Mouse (Mus musculus): Measurements from ENCODE around the gene Ccdc88c. TPM values are rescaled to one million over a fixed set of nuclear protein-coding genes. Genes with fewer than 3 reads are reported as not detected.

Gene Ccdc88c
- polyA plus RNA-seq, 1 experiment = 41.6 TPM

DNA sequence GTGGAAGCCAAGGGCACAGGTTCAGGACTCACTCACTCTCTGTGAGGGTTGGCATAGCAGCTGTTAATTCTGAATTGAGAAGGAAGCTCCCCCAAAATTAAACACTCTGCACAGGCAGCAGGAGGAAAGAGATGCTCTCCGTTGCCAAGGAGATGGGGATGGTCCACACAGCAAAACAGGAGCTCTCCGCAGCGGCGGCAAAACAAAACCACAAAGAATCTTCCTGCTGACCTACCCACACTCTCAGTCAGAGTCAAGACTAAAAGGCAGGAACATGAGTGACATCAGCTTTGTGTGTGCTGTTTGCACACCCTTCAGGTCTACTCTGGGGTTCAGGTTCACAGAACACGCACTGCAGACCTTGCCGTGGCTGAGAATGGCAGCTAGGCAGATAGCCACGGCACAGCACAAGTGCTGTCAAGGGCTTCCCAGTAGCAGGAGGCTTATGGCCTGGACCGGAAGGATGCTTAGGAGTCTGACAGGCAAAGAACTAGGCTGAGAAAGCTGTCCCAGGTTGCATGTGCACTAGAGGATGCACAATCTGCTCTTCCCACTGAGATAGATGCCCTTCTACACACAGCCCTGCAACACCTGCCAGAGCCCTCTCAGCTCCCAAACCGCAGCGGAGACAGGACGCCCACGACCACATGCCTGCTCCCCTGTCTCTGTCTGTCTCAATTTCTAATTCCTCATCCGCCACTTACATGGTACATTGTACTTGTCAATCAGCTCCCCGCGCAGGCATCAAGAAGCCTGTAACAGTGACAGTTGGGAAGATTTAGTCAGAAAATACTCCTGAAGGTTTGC is 40.3 kb downstream of the Ccdc88c start:
- Histone ChIP-seq H3K27me3 (ENCODE audit: control insufficient read depth, insufficient read depth, low read length) (no peaks in the 10 kb centered on the region), H3K4me3 (ENCODE audit: control insufficient read depth, low read depth, low read length) (no peak overlapping the region), H3K27ac (ENCODE audit: control insufficient read depth, insufficient read depth, low read depth, low read length) (no peak overlapping the region), H3K36me3 (ENCODE audit: control insufficient read depth, insufficient read depth, low read length) (no peaks in the 10 kb centered on the region; the same call in 1 of the 2 replicates), H3K4me1 (ENCODE audit: control insufficient read depth, insufficient read depth, low read length) (no peaks in the 10 kb centered on the region; the same call in none of the 2 replicates)
- TF ChIP-seq POLR2A (IDR thresholded peaks at IDR 0.05; ENCODE audit: control insufficient read depth, low read depth, low read length) (0 out of 2 replicates have a peak, but pooled peaks have one; percentile 11), CTCF (IDR thresholded peaks at IDR 0.05; ENCODE audit: control insufficient read depth, insufficient read depth, insufficient replicate concordance, low read depth, low read length) (no peak)

DNA sequence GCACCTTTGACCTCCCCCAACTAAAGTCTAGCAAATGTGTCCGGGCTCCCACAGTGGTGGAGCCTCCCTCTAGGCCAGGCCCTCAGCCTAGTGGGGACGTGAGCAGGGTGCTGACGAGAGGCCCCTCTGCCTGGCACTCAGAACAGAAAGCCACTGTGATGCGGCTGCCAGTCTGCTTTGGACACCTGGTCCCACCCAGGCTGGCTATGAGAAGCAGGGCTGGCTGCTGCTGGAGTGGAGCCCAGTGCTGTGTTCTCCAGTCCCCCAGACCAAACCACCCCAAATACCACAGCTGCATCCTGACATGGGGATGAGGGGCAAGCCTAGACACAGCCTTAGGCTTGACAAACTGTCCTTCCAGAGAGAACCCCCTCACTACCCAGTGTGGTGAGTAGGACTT is 42.4 kb downstream of the Ccdc88c start:
- Histone ChIP-seq H3K4me3 (ENCODE audit: control insufficient read depth, low read depth, low read length) (peak overlapping the region; percentile 58), H3K4me1 (ENCODE audit: control insufficient read depth, insufficient read depth, low read length) (no peaks in the 10 kb centered on the region; the same call in none of the 2 replicates), H3K36me3 (ENCODE audit: control insufficient read depth, insufficient read depth, low read length) (no peaks in the 10 kb centered on the region; the same call in 1 of the 2 replicates), H3K27ac (ENCODE audit: control insufficient read depth, insufficient read depth, low read depth, low read length) (peak overlapping the region; percentile 47), H3K27me3 (ENCODE audit: control insufficient read depth, insufficient read depth, low read length) (no peaks in the 10 kb centered on the region)
- TF ChIP-seq CTCF (IDR thresholded peaks at IDR 0.05; ENCODE audit: control insufficient read depth, insufficient read depth, insufficient replicate concordance, low read depth, low read length) (no peak), POLR2A (IDR thresholded peaks at IDR 0.05; ENCODE audit: control insufficient read depth, low read depth, low read length) (peak; percentile 54)

DNA sequence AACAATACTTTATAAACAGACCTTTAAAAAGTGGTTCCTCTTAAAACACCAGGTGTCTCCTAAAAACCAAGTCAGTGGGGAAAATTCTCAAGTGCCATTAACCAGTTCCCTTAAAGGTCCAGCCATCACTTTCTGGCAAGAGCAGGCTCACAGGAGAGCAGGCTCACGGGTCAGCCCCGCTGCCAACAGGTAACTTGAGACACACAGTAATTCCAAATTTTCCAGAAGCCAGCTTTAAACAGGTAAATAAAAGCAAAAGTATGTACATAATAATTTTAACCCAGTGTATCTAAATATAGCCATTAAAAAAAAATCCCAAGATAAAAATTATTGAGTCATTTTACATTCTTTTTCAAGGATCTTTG is 43.1 kb downstream of the Ccdc88c start:
- Histone ChIP-seq H3K4me1 (ENCODE audit: control insufficient read depth, insufficient read depth, low read length) (no peaks in the 10 kb centered on the region; the same call in none of the 2 replicates), H3K27ac (ENCODE audit: control insufficient read depth, insufficient read depth, low read depth, low read length) (no peak overlapping the region), H3K4me3 (ENCODE audit: control insufficient read depth, low read depth, low read length) (no peak overlapping the region), H3K27me3 (ENCODE audit: control insufficient read depth, insufficient read depth, low read length) (no peaks in the 10 kb centered on the region), H3K36me3 (ENCODE audit: control insufficient read depth, insufficient read depth, low read length) (no peaks in the 10 kb centered on the region; the same call in 1 of the 2 replicates)
- TF ChIP-seq POLR2A (IDR thresholded peaks at IDR 0.05; ENCODE audit: control insufficient read depth, low read depth, low read length) = no peak
- no peak for TF ChIP-seq CTCF (IDR thresholded peaks at IDR 0.05; ENCODE audit: control insufficient read depth, insufficient read depth, insufficient replicate concordance, low read depth, low read length)

DNA sequence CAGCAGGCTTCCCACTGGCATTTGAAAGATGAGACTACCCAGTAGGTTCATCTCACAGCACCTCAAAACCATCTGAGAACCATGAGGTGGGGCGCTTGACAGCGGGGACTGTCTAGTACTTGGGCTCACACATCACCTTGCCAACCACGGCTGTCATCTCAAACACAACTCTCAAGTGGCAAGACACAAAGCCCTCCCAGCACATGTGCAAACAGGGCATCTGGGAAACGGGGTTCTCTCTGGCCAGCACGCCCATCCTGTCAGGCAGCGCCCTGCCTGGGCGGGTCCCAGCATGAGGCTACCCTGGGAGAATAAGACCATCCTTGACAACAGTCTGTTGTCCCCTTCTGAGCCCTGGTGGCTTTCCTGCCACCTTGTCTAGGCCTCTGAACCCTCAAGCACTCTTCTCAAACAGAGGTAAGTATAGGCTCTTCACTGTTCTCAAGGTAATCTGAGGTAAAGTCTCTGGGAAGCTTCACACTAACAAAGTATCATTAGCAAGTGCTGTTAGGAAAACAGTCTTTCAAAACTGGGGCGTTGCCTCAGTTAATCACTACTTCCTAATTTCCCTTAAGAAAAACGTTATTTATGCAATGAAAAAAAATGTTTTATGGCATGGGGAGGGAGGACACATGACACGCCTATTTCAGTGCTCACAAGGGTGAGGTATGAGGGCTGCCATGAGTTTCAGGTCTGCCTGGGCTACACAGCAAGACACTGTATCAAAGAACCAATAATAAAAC is 43.6 kb downstream of the Ccdc88c start:
- no peak overlapping the region for H3K27ac ChIP-seq (ENCODE audit: control insufficient read depth, insufficient read depth, low read depth, low read length)
- H3K27me3 ChIP-seq (ENCODE audit: control insufficient read depth, insufficient read depth, low read length) = no peaks in the 10 kb centered on the region
- no peaks in the 10 kb centered on the region; the same call in 1 of the 2 replicates for H3K36me3 ChIP-seq (ENCODE audit: control insufficient read depth, insufficient read depth, low read length)
- H3K4me3 ChIP-seq (ENCODE audit: control insufficient read depth, low read depth, low read length) = no peak overlapping the region
- no peaks in the 10 kb centered on the region; the same call in none of the 2 replicates for H3K4me1 ChIP-seq (ENCODE audit: control insufficient read depth, insufficient read depth, low read length)
- TF ChIP-seq POLR2A (IDR thresholded peaks at IDR 0.05; ENCODE audit: control insufficient read depth, low read depth, low read length) = no peak
- no peak for TF ChIP-seq CTCF (IDR thresholded peaks at IDR 0.05; ENCODE audit: control insufficient read depth, insufficient read depth, insufficient replicate concordance, low read depth, low read length)

DNA sequence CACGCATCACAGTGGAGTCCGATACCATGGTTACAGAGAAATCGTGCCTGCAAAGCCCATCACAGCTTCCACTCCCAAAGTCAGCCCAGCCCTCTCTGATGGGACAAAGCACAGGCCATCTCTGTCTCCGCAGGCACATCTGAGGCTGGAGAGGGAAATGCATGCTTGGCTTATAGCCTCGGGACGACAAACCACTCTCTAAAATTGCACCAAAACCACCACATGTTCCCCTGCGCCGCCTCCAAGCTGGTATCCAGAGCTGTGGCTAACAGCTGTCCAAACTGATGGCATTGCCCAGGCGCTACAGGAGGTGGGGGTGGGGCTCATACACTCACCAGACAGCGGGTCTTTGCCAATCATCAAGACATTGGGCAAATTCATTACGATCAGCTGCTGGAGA is 45.3 kb downstream of the Ccdc88c start:
- TF ChIP-seq CTCF (IDR thresholded peaks at IDR 0.05; ENCODE audit: control insufficient read depth, insufficient read depth, insufficient replicate concordance, low read depth, low read length) (no peak), POLR2A (IDR thresholded peaks at IDR 0.05; ENCODE audit: control insufficient read depth, low read depth, low read length) (no peak)
- Histone ChIP-seq H3K4me1 (ENCODE audit: control insufficient read depth, insufficient read depth, low read length) (no peaks in the 10 kb centered on the region; the same call in none of the 2 replicates), H3K4me3 (ENCODE audit: control insufficient read depth, low read depth, low read length) (no peak overlapping the region), H3K27me3 (ENCODE audit: control insufficient read depth, insufficient read depth, low read length) (no peaks in the 10 kb centered on the region), H3K27ac (ENCODE audit: control insufficient read depth, insufficient read depth, low read depth, low read length) (no peak overlapping the region), H3K36me3 (ENCODE audit: control insufficient read depth, insufficient read depth, low read length) (no peaks in the 10 kb centered on the region; the same call in 1 of the 2 replicates)

DNA sequence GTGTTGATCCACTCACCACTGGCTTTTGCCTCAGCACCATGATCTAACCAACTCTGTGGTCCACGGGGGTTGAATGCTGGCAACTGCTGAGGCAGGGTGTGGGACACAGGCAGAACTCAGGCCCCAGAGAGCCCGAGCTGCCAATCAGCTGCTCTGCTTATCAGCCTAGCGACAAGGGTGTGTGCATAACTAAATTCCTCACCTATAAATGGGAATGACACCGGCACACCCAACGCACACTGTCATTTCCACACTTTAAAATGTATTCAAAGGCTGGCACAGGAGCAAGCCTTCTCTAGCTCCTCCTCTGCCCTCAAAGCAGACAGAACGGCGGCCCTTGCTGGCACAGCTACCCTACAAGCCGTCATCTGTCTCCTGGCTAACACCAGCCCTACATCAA is 46.6 kb downstream of the Ccdc88c start:
- Histone ChIP-seq H3K36me3 (ENCODE audit: control insufficient read depth, insufficient read depth, low read length) (no peaks in the 10 kb centered on the region; the same call in 1 of the 2 replicates), H3K4me3 (ENCODE audit: control insufficient read depth, low read depth, low read length) (no peak overlapping the region), H3K27ac (ENCODE audit: control insufficient read depth, insufficient read depth, low read depth, low read length) (no peak overlapping the region), H3K4me1 (ENCODE audit: control insufficient read depth, insufficient read depth, low read length) (no peaks in the 10 kb centered on the region; the same call in none of the 2 replicates), H3K27me3 (ENCODE audit: control insufficient read depth, insufficient read depth, low read length) (no peaks in the 10 kb centered on the region)
- TF ChIP-seq CTCF (IDR thresholded peaks at IDR 0.05; ENCODE audit: control insufficient read depth, insufficient read depth, insufficient replicate concordance, low read depth, low read length) (no peak), POLR2A (IDR thresholded peaks at IDR 0.05; ENCODE audit: control insufficient read depth, low read depth, low read length) (no peak)

DNA sequence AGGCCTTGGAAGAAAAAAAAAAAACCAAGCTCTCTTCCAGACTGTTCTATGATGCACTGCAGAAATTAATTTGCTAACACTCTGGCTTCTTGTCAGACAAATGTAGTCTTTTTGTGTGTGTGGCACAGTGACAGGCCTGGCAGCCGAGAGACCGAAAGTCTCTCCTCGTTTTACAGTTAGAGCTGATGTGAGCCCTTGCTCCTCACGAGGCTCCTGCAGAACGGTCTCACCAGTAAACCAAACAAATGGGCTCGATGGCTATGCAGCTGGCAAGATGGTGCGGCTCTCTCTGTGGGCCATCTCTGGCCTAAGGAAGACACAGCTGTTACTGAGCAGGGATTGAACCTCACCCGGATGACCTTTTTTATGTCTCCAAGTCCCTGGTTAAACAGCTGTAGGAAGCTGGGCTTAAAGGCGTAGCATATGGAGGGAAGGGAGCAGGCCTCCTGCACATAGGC is 48.3 kb downstream of the Ccdc88c start:
- no peaks in the 10 kb centered on the region for H3K27me3 ChIP-seq (ENCODE audit: control insufficient read depth, insufficient read depth, low read length)
- no peaks in the 10 kb centered on the region; the same call in 1 of the 2 replicates for H3K36me3 ChIP-seq (ENCODE audit: control insufficient read depth, insufficient read depth, low read length)
- H3K4me1 ChIP-seq (ENCODE audit: control insufficient read depth, insufficient read depth, low read length) = no peaks in the 10 kb centered on the region
- no peak overlapping the region for H3K27ac ChIP-seq (ENCODE audit: control insufficient read depth, insufficient read depth, low read depth, low read length)
- no peak overlapping the region for H3K4me3 ChIP-seq (ENCODE audit: control insufficient read depth, low read depth, low read length)
- no peak for TF ChIP-seq POLR2A (IDR thresholded peaks at IDR 0.05; ENCODE audit: control insufficient read depth, low read depth, low read length)
- no peak for TF ChIP-seq CTCF (IDR thresholded peaks at IDR 0.05; ENCODE audit: control insufficient read depth, insufficient read depth, insufficient replicate concordance, low read depth, low read length)

Measured in testis, adult 2 months (tissue).